Mouse (Mus musculus) liver (tissue): ENCODE data around the gene P2rx4.

ENCODE experiments used
- DNase-seq: peaks from one replicate; pipeline ENCODE4 v3.0.0-alpha.2; 2020; ENCODE audit warnings: mixed read lengths

P2rx4 gene

DNA sequence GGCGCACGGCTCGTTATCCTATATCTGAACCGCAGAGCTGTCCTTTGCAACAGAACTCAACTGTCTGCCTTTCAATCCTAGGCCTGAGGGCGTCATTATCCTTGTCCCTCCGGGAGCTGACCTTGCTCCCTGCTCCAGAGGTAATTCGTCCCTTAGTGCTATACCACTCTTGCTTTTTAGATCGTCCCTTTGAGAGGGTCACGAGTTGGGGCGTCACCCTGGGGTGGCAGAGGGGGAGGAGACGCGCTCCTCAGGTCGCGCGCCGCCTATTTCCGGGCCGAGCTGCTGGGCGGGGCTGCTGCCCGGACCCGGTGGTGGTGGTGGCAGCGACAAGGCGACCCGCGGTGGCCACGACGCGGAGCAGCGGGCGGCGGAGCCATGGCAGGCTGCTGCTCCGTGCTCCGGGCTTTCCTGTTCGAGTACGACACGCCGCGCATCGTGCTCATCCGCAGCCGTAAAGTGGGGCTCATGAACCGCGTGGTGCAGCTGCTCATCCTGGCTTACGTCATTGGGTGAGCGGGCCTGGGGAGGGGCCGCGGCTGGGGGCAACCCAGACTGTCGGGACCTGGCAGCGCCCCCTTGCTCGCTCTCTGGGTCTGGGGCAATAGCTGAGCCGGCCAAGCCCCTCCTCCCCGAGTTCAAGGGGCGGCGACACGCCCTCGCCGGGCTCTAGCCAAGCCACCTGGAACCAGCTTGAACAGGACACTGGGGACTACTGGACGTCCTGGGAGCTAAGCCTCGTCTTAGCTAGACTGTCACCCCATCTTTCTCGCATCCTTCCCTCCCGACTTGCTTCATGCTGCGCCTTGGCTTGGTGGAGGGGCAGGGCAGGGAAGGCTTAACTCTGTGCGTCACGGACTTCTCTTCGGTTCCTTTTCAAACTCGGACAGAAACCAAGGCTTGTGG is at the start of gene P2rx4:
TSS of gene P2rx4 (plus strand) at position 269 of the 906 bp plus-strand sequence.
- DNase-seq = peak; percentile 87

DNA sequence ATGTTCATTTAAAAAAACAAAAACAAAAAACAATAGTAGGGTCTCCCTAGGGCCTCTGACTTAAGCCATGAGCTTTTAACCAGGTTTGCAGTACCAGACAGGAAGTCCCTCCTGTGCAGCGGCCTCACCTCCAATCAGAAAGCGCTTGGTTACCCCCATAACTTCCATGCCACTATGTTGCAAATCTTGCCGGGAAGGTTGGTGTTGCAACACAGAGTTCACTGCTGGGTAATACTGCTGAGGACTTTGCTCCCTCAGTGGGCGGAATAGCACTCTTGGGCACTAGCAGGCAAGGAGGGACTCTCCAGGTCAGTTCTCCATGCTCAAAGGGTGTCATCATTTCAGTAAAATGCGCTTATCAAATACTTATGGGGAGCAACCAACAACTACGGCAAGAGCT is 44.8 kb upstream of the P2rx4 start:
- peak; percentile 35 for DNase-seq

DNA sequence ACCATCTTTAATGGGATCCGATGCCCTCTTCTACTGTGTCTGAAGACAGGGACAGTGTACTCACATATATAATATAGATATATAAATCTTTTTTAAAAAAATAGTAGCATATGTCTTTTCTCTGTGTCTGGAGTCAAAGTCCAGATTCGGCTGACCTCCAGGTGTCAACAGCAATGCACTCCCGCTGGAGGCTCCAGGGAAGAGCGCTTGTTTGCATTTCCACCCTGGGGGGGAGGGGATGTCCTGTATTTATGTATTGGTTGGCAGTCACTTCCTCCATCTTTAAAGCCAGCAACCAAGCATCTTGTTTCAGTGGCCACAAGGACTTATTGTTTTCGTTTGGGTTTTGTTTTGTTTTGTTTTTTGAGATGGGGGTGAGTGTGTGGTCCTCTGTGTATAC is 42.3 kb upstream of the P2rx4 start:
- DNase-seq = peak; percentile 36

DNA sequence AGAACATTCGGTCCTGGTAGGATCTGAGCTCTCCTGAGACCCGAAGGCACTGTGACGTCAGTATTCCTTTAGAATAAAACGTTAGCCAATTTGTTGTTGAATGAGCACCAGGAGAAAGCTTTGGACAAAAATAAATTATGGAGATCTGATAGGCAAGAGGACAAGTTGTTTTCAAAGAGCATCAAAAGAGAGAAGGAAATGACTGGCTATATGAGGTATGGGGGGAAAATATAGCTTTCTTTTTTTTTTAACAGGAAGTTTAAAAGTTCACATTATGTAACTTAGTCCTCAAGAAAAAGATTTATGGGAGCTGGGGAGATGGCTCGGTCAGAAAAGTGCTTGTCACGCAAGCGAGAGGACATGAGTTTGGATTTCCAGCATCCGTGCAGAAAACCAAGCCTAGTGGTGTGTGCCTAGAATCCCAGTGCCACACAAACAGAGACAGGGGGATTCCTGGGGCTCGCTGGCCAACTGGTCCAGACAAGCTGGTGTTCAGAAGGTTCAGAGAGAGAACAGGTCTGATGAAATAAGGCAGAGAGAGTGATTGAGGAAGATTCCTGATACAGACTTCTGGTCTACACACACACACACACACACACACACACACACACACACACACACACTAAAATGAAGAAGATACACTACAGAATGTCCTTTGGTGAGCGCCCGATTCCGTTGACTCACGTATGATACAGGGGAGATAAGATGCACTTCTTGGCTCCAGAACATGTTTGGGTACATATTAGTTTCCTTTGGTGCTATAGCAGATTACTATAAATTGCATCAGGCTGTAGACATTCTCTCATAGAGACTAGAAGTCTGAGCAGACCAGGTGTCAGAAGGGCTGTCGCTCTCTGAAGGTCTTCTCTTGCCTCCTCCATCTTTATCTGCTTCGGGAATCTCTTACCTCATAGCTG is 38.1 kb upstream of the P2rx4 start:
- no peak for DNase-seq

DNA sequence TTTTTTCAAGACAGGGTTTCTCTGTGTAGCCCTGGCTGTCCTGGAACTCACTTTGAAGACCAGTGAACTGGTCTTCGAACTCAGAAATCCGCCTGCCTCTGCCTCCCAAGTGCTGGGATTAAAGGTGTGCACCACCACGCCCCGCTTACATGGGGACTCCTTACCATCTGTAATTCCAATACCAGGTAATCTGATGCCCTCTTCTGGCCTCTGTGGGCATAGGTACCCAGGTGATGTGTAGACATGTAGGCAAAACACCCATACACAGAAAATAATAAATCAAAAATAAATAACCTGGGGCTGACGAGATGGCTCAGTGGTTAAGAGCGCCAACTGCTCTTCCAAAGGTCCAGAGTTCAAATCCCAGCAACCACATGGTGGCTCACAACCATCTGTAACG is 35.7 kb upstream of the P2rx4 start:
- peak; percentile 25 for DNase-seq

DNA sequence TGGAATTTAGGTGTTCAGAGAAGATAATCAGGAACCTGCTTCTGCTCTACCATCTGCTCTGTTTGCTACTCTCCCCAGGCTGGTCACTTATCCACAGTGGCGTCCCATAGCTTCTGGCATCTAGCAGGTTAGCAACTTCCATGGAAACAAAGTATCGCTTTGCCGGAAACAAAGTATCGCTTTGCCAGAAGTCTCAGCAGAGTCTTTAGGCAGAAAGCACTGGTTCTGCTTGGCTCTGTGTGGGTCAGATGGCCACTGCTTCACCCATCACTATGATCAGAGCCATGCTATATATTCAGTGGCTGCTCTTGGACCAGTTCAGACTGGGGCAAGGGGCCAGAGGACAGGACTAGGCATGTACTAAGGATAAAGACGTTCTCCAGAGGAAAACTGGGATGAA is 35.0 kb upstream of the P2rx4 start:
- DNase-seq = no peak

DNA sequence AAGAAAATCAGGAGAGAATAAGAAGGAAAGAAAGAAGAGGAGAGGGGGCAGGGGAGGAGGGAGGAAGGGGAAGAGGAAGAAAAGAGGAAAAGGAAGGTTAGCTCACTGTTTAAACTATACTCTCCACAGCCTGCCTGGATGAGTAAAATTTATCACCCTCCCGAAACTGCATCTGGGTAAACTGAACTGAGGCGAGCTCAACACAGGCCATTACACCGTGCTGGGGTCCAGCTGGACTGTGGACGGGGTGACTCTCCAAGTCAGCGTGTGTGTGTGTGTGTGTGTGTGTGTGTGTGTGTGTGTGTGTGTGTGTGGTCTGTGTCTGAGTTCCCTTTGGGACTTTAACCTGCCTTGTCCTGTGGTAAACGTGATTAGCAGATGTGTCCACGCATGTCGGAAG is 31.3 kb upstream of the P2rx4 start:
- no peak for DNase-seq

DNA sequence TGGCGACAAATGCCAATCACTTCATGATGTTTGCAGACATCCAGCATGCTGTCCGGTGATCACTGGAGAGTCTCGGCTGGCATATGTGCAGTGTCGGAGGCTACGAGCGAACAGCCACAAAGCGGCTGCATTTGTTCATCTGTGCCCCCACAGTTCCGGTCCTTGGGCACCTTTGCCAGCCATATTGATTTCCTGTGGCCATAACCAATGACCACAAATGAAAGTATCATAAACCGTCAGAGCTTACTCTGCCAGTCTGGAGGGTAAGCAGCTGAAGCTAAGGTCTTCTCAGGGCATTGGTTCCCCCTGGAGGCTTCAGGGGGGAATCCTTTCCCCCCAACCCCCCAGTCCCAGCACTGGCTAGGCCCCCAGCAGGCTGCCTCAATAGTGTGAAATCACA is 29.4 kb upstream of the P2rx4 start:
- DNase-seq = no peak

DNA sequence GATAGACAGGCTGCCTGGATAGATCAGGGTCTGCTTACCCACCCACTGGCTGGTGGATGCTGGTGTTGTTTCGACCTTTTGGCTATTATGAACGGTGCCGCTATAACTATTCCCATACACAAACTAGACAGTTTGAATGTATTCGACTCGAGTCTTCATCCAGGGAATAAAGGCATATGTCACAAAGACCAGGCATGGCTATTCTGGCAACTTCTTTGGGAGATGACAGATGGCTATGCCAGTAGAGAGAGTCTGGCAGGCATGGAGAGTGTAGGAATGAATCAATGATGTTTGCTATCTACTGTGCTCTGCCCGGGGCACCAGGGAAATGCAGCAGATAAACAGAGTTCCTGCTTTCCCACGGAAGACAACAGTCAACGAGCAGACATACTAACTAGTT is 27.5 kb upstream of the P2rx4 start:
- DNase-seq = no peak

DNA sequence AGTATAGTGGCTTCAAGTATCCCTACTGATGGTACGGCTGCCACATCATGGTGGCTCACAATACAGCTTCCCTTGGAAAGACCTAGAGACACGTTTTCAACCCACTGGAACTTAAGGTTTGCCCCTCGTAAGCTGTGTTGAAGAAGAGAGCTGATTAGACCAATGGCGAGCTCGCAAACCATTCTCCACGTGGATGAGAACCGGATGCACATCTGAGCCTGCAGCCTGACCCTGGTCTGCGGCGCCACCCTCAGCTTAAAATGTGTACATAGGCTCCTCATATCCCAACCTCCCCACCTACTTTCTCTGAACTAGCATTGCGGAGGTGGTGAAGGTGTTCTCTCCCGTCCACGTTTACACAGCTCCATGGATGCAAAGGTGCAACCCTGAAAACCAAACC is 26.1 kb upstream of the P2rx4 start:
- no peak for DNase-seq

DNA sequence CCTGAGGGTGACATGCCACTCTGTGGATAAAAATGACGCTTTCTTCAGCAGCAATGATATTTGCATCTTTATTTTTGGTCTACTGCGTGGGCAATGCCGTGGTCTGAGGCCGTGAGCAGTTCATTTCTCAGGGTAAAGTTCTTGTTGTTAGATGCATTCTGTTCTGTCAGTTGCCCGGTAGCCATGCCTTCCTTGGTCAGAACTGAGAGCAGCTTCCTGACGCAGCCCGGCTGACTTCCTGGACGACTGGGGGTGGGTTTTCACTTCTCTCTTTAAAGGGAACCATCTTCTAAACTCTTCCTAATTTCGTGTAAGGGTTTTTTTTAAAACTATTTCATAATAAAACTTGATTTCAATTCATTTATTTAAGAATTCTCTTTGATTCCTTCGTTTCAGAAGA is 23.4 kb upstream of the P2rx4 start:
- DNase-seq = no peak

DNA sequence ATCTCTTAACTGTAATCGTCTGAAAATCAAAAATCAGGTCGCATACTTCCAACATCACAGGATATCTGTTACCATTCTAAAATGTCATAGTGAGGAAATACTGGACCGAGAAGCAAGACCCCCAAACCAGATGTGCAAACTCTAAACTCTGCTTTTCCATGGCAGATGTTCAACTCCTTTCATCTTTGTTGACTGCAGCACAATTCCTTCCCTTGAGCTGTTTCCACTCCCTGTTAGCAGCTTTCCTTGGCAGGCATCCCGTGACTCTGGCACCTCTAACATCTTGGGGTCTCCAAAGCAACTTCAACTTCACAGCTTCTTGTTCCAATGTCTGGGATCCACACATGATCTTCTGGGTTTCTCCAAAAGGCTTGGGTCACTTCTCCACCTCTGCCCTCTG is 20.0 kb upstream of the P2rx4 start:
- DNase-seq = no peak

DNA sequence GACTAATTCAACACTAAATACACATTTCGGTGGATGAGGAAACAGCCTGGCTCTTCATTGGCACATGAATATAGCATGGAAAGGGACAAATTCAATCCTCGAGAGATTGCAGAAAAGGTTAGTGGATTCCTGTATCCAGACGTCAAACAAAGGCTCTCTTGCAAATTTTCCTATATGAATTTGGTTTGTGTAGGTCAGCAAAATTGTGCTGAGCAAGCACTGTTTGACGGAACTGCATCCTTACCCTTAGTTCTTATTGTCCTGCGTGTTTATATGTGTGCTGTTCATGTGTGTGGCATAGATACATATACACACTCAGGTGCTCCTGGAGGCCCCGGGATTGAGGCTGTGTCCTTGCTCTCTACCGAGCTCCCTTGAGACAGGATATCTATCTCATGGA is 18.2 kb upstream of the P2rx4 start:
- no peak for DNase-seq

DNA sequence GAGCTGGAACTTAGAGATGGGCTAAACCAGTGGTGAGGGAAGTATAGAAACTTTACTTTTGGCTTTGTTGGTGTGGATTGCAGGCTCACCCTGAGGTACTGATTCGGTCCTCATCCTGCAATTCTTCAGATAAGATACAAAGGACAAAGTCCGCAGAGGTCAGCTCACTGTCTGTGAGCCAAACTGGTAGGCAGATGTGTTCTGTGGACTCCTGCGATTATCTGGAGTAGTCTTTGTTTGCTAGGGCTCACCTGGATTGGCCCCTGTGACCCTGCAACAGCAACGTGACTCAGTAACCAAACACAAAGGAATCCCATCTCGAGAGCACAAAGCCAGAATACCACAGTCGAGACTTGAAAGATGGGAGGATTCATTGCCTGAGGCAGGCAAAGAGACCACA is 16.9 kb upstream of the P2rx4 start:
- DNase-seq = no peak

DNA sequence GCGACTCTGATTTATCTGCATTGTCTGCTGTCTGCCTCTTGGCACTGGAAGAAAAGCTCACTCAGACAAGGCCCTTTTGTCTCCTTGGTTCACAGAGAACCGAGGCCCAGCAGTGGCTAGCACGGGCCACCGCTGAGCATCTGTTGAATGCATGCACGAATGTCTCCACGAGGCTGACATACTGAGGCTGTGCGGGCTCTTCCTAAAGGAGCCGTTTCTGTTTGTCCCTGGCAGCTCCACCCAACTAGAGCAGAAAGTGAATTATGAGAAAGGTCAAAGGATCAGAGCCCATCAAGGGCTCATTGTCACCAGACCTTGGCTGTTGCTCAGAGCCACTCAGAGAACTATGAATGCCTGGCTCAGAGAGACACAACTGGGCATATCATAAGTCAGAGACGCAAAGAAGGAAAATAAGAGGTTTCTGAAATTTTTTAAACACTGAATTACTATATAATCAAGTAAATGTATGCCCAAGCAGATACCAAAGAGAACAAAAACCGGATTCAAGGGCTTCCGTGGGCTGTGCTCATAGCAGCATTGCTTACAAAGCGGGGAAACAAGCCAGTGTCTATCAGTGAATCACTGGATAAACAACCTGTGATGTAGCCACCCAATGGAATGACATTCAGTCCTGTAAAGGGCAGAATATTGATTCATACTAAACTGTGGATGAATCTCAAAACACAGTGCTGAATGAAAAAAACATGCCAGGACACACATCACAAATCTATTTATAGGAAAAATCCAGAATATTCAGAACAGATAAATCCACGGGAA is 13.7 kb upstream of the P2rx4 start:
- DNase-seq = no peak

DNA sequence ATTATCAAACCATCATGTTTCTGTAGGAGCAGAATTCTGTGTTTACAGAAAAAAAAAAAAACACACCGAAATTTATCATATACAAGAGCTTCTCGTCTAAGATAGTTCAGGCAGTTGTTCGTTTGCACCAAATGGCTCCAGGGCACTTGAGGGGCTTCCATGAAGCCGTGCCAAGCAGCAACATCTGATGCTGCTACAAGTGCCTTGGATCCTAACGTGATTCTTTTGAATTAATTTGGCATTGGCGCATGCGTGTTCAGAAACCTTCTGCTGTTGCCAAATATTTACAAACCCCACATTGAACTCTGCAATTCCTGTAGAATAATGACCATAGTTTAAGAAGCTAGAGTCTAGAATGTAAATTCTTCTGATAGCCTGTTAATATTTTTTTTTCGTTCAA is 11.8 kb upstream of the P2rx4 start:
- no peak for DNase-seq

DNA sequence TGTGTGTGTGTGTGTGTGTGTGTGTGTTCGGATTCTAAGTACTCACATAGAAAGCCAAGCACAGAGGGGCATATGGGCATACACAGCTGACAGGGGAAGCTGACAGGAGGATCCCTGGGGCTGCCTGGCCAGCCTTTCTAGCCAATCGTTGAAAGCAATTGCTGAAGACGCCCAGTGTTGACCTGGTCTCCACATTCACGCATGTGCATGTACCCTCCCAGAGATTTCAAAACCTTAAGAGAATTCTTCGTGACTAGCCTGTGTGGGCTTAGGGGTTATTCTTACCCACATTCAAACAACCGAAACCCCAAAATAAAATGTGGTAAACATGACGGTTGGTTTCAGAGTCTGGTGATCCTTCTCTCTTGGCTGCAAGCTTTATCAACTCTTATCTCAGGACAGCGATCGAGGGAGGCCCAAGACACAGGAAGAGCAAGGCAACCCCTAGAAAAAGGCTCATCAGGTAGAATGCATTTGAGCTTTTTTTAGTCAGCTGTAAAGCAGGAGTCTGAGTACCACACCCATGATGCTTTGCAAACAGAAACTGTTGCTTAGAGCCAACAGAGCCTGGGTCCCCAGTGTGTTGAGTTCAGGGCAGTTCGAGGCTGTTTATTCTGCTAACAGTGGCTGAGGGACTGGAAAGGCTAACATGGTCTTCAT is 9.2 kb upstream of the P2rx4 start:
- no peak for DNase-seq

DNA sequence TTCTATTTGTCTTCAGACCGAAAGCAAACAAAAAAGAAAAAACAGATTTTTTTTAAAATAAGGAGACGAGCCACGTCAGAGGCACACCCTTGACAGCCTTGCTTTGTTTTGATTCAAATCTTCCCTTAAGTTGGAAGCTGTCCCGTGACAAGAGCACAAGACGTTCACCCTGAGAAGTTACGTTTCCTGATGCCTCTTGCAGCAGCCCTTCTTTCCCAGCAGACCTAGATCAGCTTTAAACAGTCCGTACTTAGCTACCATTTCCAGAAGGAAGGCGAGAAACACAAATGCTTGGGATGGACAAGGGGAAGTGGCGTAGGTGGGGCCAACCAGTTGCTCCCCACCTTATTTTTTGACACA is 8.7 kb upstream of the P2rx4 start:
- DNase-seq = no peak

DNA sequence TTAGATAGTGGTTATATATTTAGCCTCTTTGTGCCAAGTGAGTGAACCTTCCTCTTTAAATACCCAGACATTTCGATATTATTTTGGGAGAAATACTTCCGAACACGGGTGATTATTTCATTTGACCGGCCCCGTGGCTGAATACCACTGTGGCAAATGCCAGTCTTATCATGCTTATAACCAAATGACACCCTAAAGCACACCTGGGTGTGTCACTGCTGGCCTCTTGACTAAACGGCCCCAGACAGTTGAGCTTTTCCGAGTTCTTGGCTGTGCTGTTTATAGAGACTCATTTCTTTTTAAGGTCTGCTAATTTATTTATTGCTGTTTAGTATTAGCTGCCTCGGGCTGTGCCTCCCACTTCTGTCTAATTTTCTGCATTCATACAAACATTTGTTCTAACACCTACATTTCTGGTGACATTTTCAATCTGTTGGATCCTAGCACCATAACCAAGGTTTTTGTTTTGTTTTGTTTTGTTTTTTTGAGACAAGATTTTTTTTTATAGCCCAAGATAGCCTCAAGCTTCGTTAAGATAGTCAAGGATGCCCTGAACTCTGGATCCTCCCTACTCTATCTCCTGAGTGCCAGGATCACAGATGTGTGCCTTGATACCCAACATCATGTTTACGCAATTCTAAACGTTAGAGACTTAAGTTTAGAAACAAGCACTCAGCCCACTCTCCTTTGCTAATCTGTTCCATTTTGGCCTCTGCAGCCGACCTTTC is 7.1 kb upstream of the P2rx4 start:
- peak; percentile 37 for DNase-seq

DNA sequence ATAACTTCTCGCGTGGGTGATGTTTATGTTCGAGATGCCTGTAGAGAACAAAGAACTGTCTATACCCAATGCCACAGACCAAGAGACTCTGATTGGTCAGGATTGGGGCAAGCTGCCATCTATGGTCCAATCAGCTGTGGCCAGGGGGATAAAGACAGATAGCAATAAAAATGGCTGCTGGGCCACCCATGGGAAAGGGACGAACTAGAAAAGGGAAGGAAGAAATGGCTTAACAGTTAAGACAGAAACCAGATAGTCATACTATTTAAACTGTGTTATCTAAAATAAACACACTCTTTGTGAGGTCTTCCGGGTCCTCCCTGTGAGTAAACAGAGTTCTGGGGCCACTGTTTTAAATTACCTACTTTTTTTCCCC is 6.5 kb upstream of the P2rx4 start:
- DNase-seq = peak; percentile 47

DNA sequence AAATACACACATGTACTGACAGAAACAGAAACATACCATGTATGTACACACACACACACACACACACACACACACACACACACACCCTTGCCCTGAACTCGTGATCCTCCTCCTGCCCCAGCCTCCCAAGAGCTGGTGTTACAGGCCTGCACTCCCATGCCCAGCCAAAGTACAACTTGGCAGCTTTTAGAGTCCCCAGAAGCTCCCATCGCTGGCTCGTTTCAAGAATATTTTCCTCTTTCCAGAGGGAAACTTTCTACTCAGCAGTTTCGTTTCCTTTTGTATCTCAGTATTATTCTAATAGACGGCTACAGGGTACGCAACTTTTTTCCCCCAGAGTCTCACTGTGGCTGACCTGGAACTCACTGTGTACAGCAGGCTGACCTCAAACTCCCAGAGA is 5.2 kb upstream of the P2rx4 start:
- no peak for DNase-seq

DNA sequence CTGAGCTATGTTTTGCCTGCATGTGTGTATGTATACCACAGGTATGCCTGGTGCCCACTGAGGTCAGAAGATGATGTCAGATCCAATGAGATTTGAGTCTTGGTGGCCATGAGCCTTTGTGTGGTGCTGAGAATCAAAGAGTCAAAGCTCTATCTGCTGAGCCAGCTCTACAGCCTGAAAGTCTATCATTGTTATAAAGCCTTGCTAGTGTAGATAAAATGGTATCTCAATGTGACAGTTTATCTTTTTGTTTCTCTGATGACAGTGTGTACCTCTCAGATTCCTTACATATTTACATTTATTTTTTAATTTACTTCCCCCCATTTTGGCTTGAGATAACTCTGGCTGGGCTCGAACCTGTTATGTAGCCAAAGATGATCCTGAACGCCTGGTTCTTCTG is 3.8 kb upstream of the P2rx4 start:
- DNase-seq = no peak
